Mouse (Mus musculus) liver, postnatal 0 days (tissue): ENCODE data around the gene Tmcc3.

Experiments used
- CTCF ChIP-seq: sonication (generic); IDR thresholded peaks from 2 replicates; pipeline ENCODE4 v1.5.1; 2016; ENCODE audit warnings: antibody characterized with exemption, low read depth
- EP300 ChIP-seq: IDR thresholded peaks from 2 replicates; pipeline ENCODE4 v1.6.1; 2016; ENCODE audit warnings: antibody characterized with exemption, low read depth, mild to moderate bottlenecking

- no peak for TF ChIP-seq CTCF
- TF ChIP-seq EP300 = no peak
These were observed 203.8 kb downstream of the Tmcc3 start for GRCm38 (mm10) chr10:94515583-94515982.
